Mouse (Mus musculus): ENCODE measurements around the gene Tyms. TPM values are rescaled to one million over a fixed set of nuclear protein-coding genes. Genes with fewer than 3 reads are reported as not detected.
"Not testable (repeated sequence)": the region's sequence is repeated elsewhere in the genome, so short reads cannot be mapped to it uniquely, and the experiment has no call there.

Gene Tyms
- polyA plus RNA-seq, 1 experiment from 2014 or later, result 198 TPM

DNA sequence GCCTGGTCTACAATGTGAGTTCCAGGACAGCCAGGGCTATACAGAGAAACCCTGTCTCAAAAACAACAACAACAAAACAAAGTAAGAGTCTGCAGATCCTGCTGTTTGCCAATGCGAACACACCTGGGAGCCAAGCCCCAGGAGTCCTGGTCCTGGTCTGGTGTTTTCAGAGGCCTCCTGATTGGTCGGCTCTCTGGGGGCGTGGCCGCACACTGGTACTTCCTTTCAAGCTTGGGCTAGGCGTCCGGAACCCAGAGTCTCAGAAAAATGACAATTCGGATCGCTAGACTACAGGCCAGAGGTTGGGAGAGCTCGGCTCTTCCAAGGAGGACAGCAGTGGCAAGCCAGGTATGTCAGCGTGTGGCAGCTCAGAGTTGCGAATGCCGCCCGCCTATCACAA, 19.3 kb upstream of the Tyms start:
- Histone ChIP-seq H3K4me3 (ENCODE audit: low read depth, low read length) (no peak overlapping the region), H3K27me3 (replicated peaks; ENCODE audit: control insufficient read depth, insufficient read depth, low read length) (no peaks in the 10 kb centered on the region), H3K4me1 (ENCODE audit: control insufficient read depth, insufficient read depth, low read length) (no peaks in the 10 kb centered on the region), H3K27ac (replicated peaks; ENCODE audit: low read depth, low read length) (no peak overlapping the region), H3K9me3 (ENCODE audit: control insufficient read depth, low read length) (no peaks in the 10 kb centered on the region), H3K4me2 (ENCODE audit: low read depth, low read length) (no peak overlapping the region), H3K36me3 (ENCODE audit: control insufficient read depth, insufficient read depth, low read length) (no peaks in the 10 kb centered on the region), H3K9ac (ENCODE audit: low read depth, low read length) (no peak overlapping the region)
- WGBS, result 59% methylated on average over 13 of the region's 13 CpGs
- ATAC-seq (ENCODE audit: low read depth) (no peak), DNase-seq (ENCODE audit: low spot score) (no peak)

GRCm38 (mm10) chr5:30072377-30072776, 1.0 kb downstream of the Tyms start:
- H3K4me1 ChIP-seq (ENCODE audit: control insufficient read depth, insufficient read depth, low read length), result 0 out of 2 replicates have a peak, but pooled peaks cover 4% of the 10 kb centered on the region
- peak overlapping the region; percentile 83 for H3K4me3 ChIP-seq (ENCODE audit: low read depth, low read length)
- ATAC-seq (ENCODE audit: low read depth), result no peak
- no peak overlapping the region for H3K27ac ChIP-seq (replicated peaks; ENCODE audit: low read depth, low read length)
- H3K9me3 ChIP-seq (ENCODE audit: control insufficient read depth, low read length), result no peaks in the 10 kb centered on the region
- H3K4me2 ChIP-seq (ENCODE audit: low read depth, low read length), result peak overlapping the region; percentile 82
- H3K27me3 ChIP-seq (replicated peaks; ENCODE audit: control insufficient read depth, insufficient read depth, low read length), result no peaks in the 10 kb centered on the region
- H3K9ac ChIP-seq (ENCODE audit: low read depth, low read length), result peak overlapping the region; percentile 85
- peaks cover 42% of the 10 kb centered on the region for H3K36me3 ChIP-seq (ENCODE audit: control insufficient read depth, insufficient read depth, low read length)
- DNase-seq (ENCODE audit: low spot score), result peak; percentile 4
- 37% methylated on average over 3 of the region's 3 CpGs for WGBS

- Histone ChIP-seq H3K27ac (replicated peaks; ENCODE audit: low read depth, low read length) (no peak overlapping the region), H3K9ac (ENCODE audit: low read depth, low read length) (peak overlapping the region; percentile 85), H3K36me3 (ENCODE audit: control insufficient read depth, insufficient read depth, low read length) (peaks cover 49% of the 10 kb centered on the region), H3K9me3 (ENCODE audit: control insufficient read depth, low read length) (no peaks in the 10 kb centered on the region), H3K4me3 (ENCODE audit: low read depth, low read length) (peak overlapping the region; percentile 83), H3K27me3 (replicated peaks; ENCODE audit: control insufficient read depth, insufficient read depth, low read length) (no peaks in the 10 kb centered on the region), H3K4me1 (ENCODE audit: control insufficient read depth, insufficient read depth, low read length) (0 out of 2 replicates have a peak, but pooled peaks cover 4% of the 10 kb centered on the region), H3K4me2 (ENCODE audit: low read depth, low read length) (peak overlapping the region; percentile 82)
- ATAC-seq (ENCODE audit: low read depth) (no peak), DNase-seq (ENCODE audit: low spot score) (no peak)
- 72% methylated on average over 6 of the region's 6 CpGs for WGBS
Measured at GRCm38 (mm10) chr5:30071677-30072076, 1.7 kb downstream of the Tyms start.

- H3K27me3 ChIP-seq (replicated peaks; ENCODE audit: control insufficient read depth, insufficient read depth, low read length), result no peaks in the 10 kb centered on the region
- H3K36me3 ChIP-seq (ENCODE audit: control insufficient read depth, insufficient read depth, low read length), result peaks cover 84% of the 10 kb centered on the region
- no peak overlapping the region for H3K4me2 ChIP-seq (ENCODE audit: low read depth, low read length)
Measured at GRCm38 (mm10) chr5:30067726-30068125, 5.7 kb downstream of the Tyms start.

GRCm38 (mm10) chr5:30059607-30060006, 13.8 kb downstream of the Tyms start:
- H3K9me3 ChIP-seq (ENCODE audit: control insufficient read depth, low read length); H3K4me2 ChIP-seq (ENCODE audit: low read depth, low read length); H3K9ac ChIP-seq (ENCODE audit: low read depth, low read length); H3K4me3 ChIP-seq (ENCODE audit: low read depth, low read length); H3K27ac ChIP-seq (replicated peaks; ENCODE audit: low read depth, low read length); DNase-seq (ENCODE audit: low spot score); H3K4me1 ChIP-seq (ENCODE audit: control insufficient read depth, insufficient read depth, low read length); H3K27me3 ChIP-seq (replicated peaks; ENCODE audit: control insufficient read depth, insufficient read depth, low read length); ATAC-seq (ENCODE audit: low read depth): not testable (repeated sequence)
- WGBS, result 69% methylated on average over 5 of the region's 5 CpGs
- H3K36me3 ChIP-seq (ENCODE audit: control insufficient read depth, insufficient read depth, low read length), result peaks cover 45% of the 10 kb centered on the region

More at GRCm38 (mm10) chr5:30067726-30068125, 5.7 kb downstream of the Tyms start:
- 72% methylated on average over 6 of the region's 6 CpGs for WGBS
- H3K9me3 ChIP-seq (ENCODE audit: control insufficient read depth, low read length), result no peaks in the 10 kb centered on the region
- ATAC-seq (ENCODE audit: low read depth) (no peak), DNase-seq (ENCODE audit: low spot score) (no peak)
- H3K27ac ChIP-seq (replicated peaks; ENCODE audit: low read depth, low read length), result no peak overlapping the region
- H3K4me3 ChIP-seq (ENCODE audit: low read depth, low read length), result no peak overlapping the region
- H3K4me1 ChIP-seq (ENCODE audit: control insufficient read depth, insufficient read depth, low read length), result 0 out of 2 replicates have a peak, but pooled peaks cover 4% of the 10 kb centered on the region
- H3K9ac ChIP-seq (ENCODE audit: low read depth, low read length), result no peak overlapping the region

DNA sequence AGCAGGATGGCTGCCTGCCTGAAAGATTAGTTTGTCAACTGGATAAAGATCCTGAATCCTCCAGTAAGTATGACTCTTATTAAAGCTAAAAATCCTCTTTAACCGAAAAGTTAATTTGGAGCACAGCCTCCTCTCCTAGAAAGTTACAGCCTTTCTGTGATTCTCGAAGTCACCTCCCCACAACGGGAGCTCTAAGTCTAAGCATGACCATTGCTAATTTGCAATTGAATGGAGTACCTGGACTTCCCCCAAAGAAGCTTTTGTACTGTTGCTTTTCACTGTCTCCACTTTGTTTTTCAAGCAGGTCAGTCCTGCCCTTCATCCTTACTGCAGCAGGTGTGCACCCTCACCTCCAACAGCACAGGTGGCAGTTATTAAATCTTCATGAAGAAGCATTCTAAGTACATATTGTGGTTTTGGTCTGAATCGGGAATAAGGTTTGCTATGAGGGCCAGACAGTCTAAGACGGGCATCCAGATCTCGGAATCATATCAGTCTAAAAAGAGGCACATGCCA, 15.1 kb downstream of the Tyms start:
- Histone ChIP-seq H3K4me2 (ENCODE audit: low read depth, low read length) (no peak overlapping the region), H3K9me3 (ENCODE audit: control insufficient read depth, low read length) (no peaks in the 10 kb centered on the region), H3K36me3 (ENCODE audit: control insufficient read depth, insufficient read depth, low read length) (peaks cover 32% of the 10 kb centered on the region), H3K4me3 (ENCODE audit: low read depth, low read length) (no peak overlapping the region), H3K27me3 (replicated peaks; ENCODE audit: control insufficient read depth, insufficient read depth, low read length) (no peaks in the 10 kb centered on the region), H3K9ac (ENCODE audit: low read depth, low read length) (no peak overlapping the region), H3K4me1 (ENCODE audit: control insufficient read depth, insufficient read depth, low read length) (no peaks in the 10 kb centered on the region), H3K27ac (replicated peaks; ENCODE audit: low read depth, low read length) (no peak overlapping the region)
- no peak for DNase-seq (ENCODE audit: low spot score)
- ATAC-seq (ENCODE audit: low read depth), result no peak
- WGBS, result 77% methylated on average over 6 of the region's 6 CpGs

DNA sequence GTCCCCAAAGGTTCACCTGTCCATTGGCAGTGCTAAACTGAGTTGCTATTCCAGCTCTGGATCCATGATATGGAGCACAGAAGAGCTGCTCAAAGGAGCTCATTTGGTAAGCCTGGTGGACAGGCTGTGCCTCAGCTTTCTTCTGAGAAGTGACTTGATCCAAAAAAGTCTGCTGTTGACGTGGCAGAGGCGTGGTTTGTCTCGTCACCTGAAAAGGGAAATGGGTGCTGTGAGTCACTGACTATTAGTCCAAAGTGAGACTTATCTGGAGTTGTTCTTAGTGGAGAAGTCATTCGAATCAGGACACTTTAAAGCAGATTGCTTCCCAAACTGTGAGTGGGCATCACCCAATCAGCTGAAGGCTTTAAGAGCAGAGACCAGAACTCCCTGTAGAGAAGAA, 33.6 kb downstream of the Tyms start:
- H3K4me3 ChIP-seq (ENCODE audit: low read depth, low read length); H3K27me3 ChIP-seq (replicated peaks; ENCODE audit: control insufficient read depth, insufficient read depth, low read length); DNase-seq (ENCODE audit: low spot score); H3K36me3 ChIP-seq (ENCODE audit: control insufficient read depth, insufficient read depth, low read length); H3K9ac ChIP-seq (ENCODE audit: low read depth, low read length); H3K27ac ChIP-seq (replicated peaks; ENCODE audit: low read depth, low read length); H3K4me1 ChIP-seq (ENCODE audit: control insufficient read depth, insufficient read depth, low read length); H3K9me3 ChIP-seq (ENCODE audit: control insufficient read depth, low read length); H3K4me2 ChIP-seq (ENCODE audit: low read depth, low read length); ATAC-seq (ENCODE audit: low read depth): not testable (repeated sequence)
- WGBS, result 81% methylated on average over 4 of the region's 4 CpGs

- H3K4me1 ChIP-seq (ENCODE audit: control insufficient read depth, insufficient read depth, low read length); ATAC-seq (ENCODE audit: low read depth); H3K36me3 ChIP-seq (ENCODE audit: control insufficient read depth, insufficient read depth, low read length); H3K9ac ChIP-seq (ENCODE audit: low read depth, low read length); H3K9me3 ChIP-seq (ENCODE audit: control insufficient read depth, low read length); H3K4me2 ChIP-seq (ENCODE audit: low read depth, low read length); H3K27me3 ChIP-seq (replicated peaks; ENCODE audit: control insufficient read depth, insufficient read depth, low read length); H3K27ac ChIP-seq (replicated peaks; ENCODE audit: low read depth, low read length); DNase-seq (ENCODE audit: low spot score); H3K4me3 ChIP-seq (ENCODE audit: low read depth, low read length): not testable (repeated sequence)
- 86% methylated on average over 5 of the region's 5 CpGs for WGBS
Measured at GRCm38 (mm10) chr5:30039324-30039723, 34.1 kb downstream of the Tyms start.

- H3K27ac ChIP-seq (replicated peaks; ENCODE audit: low read depth, low read length); H3K27me3 ChIP-seq (replicated peaks; ENCODE audit: control insufficient read depth, insufficient read depth, low read length); H3K9me3 ChIP-seq (ENCODE audit: control insufficient read depth, low read length); H3K4me3 ChIP-seq (ENCODE audit: low read depth, low read length); H3K4me2 ChIP-seq (ENCODE audit: low read depth, low read length); H3K9ac ChIP-seq (ENCODE audit: low read depth, low read length); H3K4me1 ChIP-seq (ENCODE audit: control insufficient read depth, insufficient read depth, low read length); DNase-seq (ENCODE audit: low spot score); H3K36me3 ChIP-seq (ENCODE audit: control insufficient read depth, insufficient read depth, low read length); ATAC-seq (ENCODE audit: low read depth): not testable (repeated sequence)
- WGBS, result 93% methylated on average over 2 of the region's 2 CpGs
Measured at GRCm38 (mm10) chr5:30037111-30037510, 36.3 kb downstream of the Tyms start.

Data from embryonic facial prominence, embryonic 14.5 days (tissue).